Mouse (Mus musculus): ENCODE data around the gene Mafb. TPM values are rescaled to one million over a fixed set of nuclear protein-coding genes. Genes with fewer than 3 reads are reported as not detected.

Mafb gene
- total RNA-seq, 1 experiment from 2014 or later: 1.5 TPM

DNA sequence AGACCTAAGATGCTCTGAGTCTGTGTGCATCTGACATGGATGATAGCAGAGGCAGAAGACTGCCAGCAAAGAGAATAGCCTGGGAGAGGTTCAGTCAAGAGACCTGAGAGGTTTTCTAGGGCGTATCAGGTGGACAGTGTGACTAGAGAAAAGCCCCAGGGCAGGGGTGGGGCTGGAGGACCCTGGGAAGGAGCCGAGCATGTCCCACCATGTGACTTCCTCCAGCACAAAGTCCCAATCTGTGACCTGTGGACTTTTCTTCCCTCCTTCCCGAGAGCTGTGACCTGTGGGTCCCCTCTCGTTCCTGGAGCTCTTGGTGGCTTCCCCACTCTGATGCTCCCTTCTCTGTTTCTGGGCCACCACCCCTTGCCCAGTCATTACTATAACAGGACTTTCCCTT, 26.7 kb downstream of the Mafb start:
- ATAC-seq (replicated peaks in 1 of 2; ENCODE audit: insufficient read depth in 1 of 2, low FRiP score in 2 of 2, low TSS enrichment in 1 of 2, low read depth in 1 of 2, poor library complexity in 2 of 2, severe bottlenecking in 2 of 2): no peak

DNA sequence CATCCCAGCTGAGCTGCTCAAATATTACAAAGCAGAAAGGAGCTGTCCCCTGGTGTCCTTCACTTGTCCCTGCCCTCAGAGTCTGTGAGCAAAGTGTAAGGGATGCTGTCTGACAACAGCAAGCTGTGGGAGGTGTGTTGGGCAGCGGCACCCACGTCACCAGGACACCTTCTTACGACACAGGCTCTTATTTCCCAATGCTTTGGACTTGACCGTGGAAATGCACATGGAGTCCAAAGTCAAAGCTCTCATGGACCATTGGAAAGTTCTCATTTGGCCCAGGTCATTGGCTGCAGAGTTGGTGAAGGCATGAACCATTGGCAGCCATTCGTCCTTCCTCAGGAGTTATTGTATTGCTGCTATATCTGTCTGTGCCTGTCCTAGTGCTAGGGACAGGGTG, 27.3 kb downstream of the Mafb start:
- ATAC-seq (replicated peaks in 1 of 2; ENCODE audit: insufficient read depth in 1 of 2, low FRiP score in 2 of 2, low TSS enrichment in 1 of 2, low read depth in 1 of 2, poor library complexity in 2 of 2, severe bottlenecking in 2 of 2): no peak

DNA sequence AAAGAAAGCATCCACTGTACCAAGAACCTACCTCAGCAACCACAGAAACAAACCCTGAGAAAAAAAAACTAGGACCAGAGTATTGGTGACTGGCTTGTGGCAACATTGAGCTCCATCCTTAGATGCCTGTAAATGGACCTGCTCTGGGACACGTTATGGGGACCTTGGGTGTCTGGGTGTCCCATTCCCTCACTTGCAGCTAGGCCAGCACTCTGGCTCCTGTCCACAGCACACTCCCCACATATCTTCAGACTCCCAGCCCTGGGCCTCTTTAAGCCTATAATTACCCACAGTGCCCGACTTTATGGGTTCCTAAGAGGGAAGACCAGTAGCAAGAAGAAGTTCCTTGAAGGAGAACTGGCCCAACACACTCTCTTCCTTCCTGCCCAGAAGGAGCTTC, 30.8 kb downstream of the Mafb start:
- no peak for ATAC-seq (replicated peaks in 1 of 2; ENCODE audit: insufficient read depth in 1 of 2, low FRiP score in 2 of 2, low TSS enrichment in 1 of 2, low read depth in 1 of 2, poor library complexity in 2 of 2, severe bottlenecking in 2 of 2)

DNA sequence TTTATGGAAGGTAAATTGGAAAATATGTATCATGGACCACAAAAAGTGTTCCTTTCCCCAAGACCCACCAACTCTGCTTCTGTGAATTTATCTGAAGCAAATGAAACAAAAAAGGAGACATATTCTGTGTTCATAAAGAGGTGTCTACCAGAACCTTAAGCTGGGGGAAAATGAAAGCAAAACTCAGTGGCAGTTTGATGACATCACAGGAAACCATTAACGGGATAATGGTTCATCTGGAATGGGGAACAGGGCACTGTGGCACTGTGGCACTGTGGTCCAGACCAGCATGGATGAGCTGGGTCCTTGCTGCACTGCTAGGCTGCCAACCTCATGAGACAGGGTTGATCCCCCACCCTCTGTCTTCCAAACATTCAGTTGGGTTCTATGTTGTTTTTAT, 31.8 kb downstream of the Mafb start:
- ATAC-seq (replicated peaks in 1 of 2; ENCODE audit: insufficient read depth in 1 of 2, low FRiP score in 2 of 2, low TSS enrichment in 1 of 2, low read depth in 1 of 2, poor library complexity in 2 of 2, severe bottlenecking in 2 of 2): peak; percentile 66 to 85

DNA sequence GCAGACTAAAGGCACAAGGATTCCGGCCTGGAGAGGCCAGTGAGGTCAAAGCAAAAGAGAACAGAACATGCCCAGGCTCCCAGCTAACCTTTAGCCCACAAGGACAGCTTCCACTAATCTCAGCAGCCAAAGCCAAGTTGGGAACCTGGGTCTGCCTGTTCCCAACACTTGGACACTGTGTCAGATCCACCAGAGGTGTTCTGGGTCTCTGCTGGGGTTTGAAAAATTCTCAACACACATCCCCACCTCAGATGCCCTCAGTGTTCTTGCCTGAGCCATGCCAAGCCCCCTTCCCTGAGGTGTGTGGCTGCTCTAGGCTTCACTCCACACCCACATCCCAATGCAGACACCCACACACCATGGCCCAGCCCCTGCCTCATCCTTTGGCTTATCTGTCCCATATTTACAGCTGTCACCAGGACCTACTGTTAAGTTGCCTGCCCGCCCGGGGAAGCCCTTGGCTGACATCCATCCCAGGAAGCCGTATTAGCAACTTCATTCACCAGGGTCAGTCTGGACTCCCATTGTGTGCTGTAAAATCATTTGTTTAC, 32.7 kb downstream of the Mafb start, which contains the start of gene Gm826:
Gene Gm826 (minus strand): TSS at position 52 of the 551 bp plus-strand sequence.
- no peak for ATAC-seq (replicated peaks in 1 of 2; ENCODE audit: insufficient read depth in 1 of 2, low FRiP score in 2 of 2, low TSS enrichment in 1 of 2, low read depth in 1 of 2, poor library complexity in 2 of 2, severe bottlenecking in 2 of 2)

DNA sequence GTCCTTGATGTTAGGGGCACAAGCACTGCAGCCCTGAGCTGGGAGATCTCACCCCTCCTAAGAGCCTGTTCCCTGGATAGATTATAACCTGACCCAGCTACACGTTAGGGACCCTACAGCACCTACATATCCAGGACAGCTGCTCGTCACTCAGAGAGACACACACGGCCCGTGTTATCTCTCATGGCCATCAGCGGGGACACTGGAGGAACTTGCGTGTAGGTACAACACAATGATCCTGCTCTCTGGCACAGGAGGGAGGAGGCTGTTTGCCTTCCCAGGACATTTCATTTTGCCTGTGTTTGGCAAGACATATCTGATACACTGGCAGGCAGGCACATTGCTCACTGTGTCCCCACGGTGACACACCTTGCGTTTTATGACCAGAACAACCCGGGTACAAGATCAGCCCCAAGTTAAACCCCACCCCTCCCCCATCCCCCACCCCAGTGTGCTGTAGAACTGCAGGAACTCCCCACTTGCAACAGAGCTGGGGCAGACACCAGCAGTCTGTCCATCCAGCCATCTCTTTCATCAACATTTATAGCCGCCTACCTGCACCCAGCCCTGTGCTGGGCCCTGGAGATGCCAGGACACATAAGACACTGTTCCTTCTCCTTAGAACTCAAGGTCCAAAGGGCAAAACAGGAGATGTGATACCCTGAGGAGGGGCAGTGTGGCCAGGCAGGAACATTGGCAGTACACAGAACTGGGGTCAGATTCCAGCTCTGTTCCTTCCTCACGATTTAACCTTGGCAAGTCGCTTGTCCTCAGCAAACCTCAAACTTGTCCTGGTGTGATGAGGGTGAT, 34.1 kb downstream of the Mafb start:
- no peak for ATAC-seq (replicated peaks in 1 of 2; ENCODE audit: insufficient read depth in 1 of 2, low FRiP score in 2 of 2, low TSS enrichment in 1 of 2, low read depth in 1 of 2, poor library complexity in 2 of 2, severe bottlenecking in 2 of 2)

DNA sequence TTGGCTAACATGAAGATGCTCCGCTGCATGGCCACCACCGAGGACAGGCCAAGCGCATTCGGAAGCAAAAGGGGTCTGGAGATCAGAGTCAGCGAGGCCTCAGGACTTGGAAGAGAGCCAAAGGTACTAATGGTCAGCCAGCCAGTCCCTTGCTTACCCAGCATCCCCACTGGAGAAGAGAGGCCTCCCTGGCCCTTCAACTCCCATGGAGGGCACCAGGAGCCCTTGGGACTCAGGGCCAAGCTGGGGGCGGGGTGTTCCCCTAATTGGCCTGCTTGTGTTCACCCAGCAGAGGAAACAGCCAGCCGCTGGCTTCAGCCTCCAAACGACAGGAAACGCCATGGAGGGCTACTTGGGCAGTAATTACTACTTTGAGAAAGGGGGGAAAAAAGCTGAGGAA, 38.0 kb downstream of the Mafb start:
- ATAC-seq (replicated peaks in 1 of 2; ENCODE audit: insufficient read depth in 1 of 2, low FRiP score in 2 of 2, low TSS enrichment in 1 of 2, low read depth in 1 of 2, poor library complexity in 2 of 2, severe bottlenecking in 2 of 2): 0 out of 4 replicates have a peak, but pooled peaks of 1 of the 2 experiments have one; percentile 47

DNA sequence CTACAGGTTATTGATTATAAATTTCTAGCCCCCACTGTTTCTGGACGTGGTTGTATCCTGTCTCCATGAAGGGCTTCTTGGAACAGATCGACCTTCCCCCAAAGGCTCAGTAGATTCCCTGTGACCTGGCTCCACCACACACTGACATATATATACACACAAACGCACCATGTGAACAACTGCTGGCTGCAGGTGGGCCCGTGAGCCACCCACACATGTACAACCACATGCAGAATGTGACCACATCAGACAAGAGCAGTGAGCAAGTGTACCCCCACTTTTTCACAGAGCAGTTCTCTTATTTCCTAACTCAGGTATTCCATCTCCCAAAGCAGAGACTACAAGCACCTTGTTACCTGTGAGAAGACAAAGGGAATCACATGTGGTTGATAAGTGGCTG, 39.1 kb downstream of the Mafb start:
- no peak for ATAC-seq (replicated peaks in 1 of 2; ENCODE audit: insufficient read depth in 1 of 2, low FRiP score in 2 of 2, low TSS enrichment in 1 of 2, low read depth in 1 of 2, poor library complexity in 2 of 2, severe bottlenecking in 2 of 2)

DNA sequence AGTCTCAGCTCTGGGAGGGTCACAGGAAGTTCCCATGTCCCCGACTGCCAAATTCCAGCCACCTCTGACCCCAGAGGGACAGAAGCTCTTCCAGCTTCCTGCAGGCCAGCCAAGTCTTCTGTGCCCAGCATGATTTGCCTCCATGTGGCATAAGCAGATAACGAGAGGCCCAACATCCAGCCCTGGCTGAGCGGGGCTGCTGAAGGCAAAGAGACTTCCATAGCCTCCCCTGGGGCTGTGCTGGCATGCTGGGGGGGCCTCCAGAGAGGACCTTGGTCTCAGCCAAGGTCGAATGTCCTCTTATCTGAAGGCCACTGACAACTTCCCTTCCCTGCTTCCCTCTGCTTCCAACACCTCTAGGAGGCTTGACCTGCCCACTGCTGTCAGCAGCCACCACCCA, 39.7 kb downstream of the Mafb start:
- ATAC-seq (replicated peaks in 1 of 2; ENCODE audit: insufficient read depth in 1 of 2, low FRiP score in 2 of 2, low TSS enrichment in 1 of 2, low read depth in 1 of 2, poor library complexity in 2 of 2, severe bottlenecking in 2 of 2): peak; percentile 5 to 35; a peak in 1 of 4 replicates

DNA sequence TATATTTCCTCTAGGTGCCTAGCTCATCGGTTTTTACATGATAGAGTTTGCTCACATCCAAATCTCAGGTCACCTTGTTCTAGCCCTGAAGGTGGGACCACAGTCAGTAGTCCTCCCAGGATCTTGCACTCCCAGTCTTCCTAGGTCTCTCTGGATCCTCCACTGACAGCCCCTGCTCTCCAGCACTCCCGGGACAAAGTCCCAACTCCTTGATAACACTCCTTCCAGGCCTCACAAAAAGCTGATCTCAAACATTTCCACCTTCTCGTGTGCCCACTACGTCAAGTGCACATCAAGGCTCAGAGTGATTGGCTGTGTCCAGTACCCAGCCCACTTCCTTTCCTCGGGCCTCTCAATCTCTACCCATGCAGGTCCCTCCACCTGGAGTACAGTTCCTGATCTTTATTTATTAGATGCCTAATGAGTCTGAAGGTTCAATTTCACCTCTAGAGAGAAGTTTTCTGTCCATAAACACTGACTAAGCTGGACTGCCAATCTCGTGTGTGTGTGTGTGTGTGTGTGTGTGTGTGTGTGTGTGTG, 41.7 kb downstream of the Mafb start:
- ATAC-seq (replicated peaks in 1 of 2; ENCODE audit: insufficient read depth in 1 of 2, low FRiP score in 2 of 2, low TSS enrichment in 1 of 2, low read depth in 1 of 2, poor library complexity in 2 of 2, severe bottlenecking in 2 of 2): no peak

DNA sequence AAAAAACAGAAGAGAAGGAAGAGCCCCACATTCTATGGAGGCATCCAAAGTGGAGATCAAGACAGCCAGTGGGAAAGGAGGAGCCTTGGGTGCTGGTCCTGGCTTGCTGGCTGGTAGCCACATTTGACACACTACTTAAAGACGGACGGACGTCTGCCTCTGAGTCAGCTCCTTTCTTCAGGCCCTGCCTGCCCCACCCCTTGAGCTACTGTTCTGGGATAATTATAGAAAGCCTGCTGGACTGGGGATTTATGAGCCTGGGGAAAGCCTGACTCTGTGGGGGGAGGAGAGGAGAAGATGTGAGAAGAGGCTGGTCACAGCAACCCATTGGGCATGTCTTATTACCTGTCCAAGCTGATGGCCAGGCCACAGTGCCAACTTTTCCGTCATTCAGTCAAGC, 45.0 kb downstream of the Mafb start:
- ATAC-seq (replicated peaks in 1 of 2; ENCODE audit: insufficient read depth in 1 of 2, low FRiP score in 2 of 2, low TSS enrichment in 1 of 2, low read depth in 1 of 2, poor library complexity in 2 of 2, severe bottlenecking in 2 of 2): no peak

DNA sequence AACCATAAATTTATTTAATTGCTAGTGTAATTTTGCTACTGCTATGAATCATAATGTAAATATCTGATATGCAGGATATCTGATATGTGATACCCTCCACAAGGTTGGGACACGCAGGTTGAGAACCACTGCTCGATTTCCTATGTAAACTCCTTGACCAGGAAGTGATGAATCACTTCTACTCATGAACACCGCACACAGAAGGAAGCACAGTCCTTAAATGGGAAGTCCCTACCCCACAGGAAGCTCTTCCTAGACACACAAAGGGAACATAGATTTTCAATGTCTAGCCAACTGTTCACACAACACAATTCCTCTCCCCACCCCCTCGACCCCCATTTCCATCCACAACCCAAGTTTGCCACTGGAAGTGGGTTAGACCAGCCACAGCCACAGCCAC, 48.6 kb downstream of the Mafb start:
- no peak for ATAC-seq (replicated peaks in 1 of 2; ENCODE audit: insufficient read depth in 1 of 2, low FRiP score in 2 of 2, low TSS enrichment in 1 of 2, low read depth in 1 of 2, poor library complexity in 2 of 2, severe bottlenecking in 2 of 2)

Other genes starting within 250 kb of the Mafb start
- not detected in 2 replicates for gene Gm826, start 32.9 kb downstream of the Mafb start, total RNA-seq (2017)

Measured in hematopoietic stem cell, adult 5-6 weeks (primary cell).